ENCODE assay signal across 10 mouse cellular contexts in genomic region chr11:68623871-68624258, GRCm38 (mm10). TPM values are rescaled to one million over a fixed set of nuclear protein-coding genes. Genes with fewer than 3 reads are reported as not detected.
DNase-seq lines count a peak whose midpoint lies in the region; ATAC-seq and TF ChIP-seq lines count a peak whose summit lies in the region.
"Had no signal": no experiment of that assay in that cellular context is flagged by ENCODE, and none has a peak within 500 bp of the region (broad histone marks: within the 10 kb centered on the region; RNA-seq: fewer than 3 reads in every experiment).

No protein-coding gene starts in this region.

- H3K36me3 ChIP-seq in MEL (ENCODE audit: control insufficient read depth in 1 of 2, insufficient read depth in 2 of 2, low read length in 2 of 2): no peaks in the 10 kb centered on the region
- H3K36me3 ChIP-seq in hindbrain, embryonic 10.5 days: no peaks in the 10 kb centered on the region
- H3K36me3 ChIP-seq in liver, postnatal 0 days (replicated peaks; ENCODE audit: insufficient read depth, low read length): no peaks in the 10 kb centered on the region

- H3K27ac ChIP-seq in gastrocnemius, adult 2 months: no peak overlapping the region; the same call in 1 of the 2 replicates
- H3K27ac ChIP-seq in MEL (ENCODE audit: control insufficient read depth, low read depth, low read length): no peak overlapping the region
- H3K27ac ChIP-seq in hindbrain, embryonic 10.5 days: 0 out of 2 replicates have a peak overlapping the region, but pooled peaks have one; percentile 2
- no peak overlapping the region for H3K27ac ChIP-seq in liver, postnatal 0 days (ENCODE audit: low read depth)
- H3K27ac ChIP-seq: macrophage had no signal

- H3K9ac ChIP-seq in MEL (ENCODE audit: control insufficient read depth, low read depth, low read length, poor library complexity, severe bottlenecking): 0 out of 2 replicates have a peak overlapping the region, but pooled peaks have one; percentile 41
- no peak overlapping the region for H3K9ac ChIP-seq in liver, postnatal 0 days (replicated peaks)

- no peak for TF ChIP-seq CTCF in gastrocnemius, adult 2 months (IDR thresholded peaks at IDR 0.05)
- no peak for TF ChIP-seq CTCF in MEL (IDR thresholded peaks at IDR 0.05 in 2 of 3, conservative IDR thresholded peaks at IDR 0.05 in 1 of 3; ENCODE audit: control insufficient read depth in 1 of 3, insufficient read depth in 1 of 3, low read depth in 2 of 3, low read length in 3 of 3, poor library complexity in 1 of 3, severe bottlenecking in 1 of 3)
- TF ChIP-seq CTCF in liver, postnatal 0 days (IDR thresholded peaks at IDR 0.05; ENCODE audit: low read depth): no peak

- no peaks in the 10 kb centered on the region for H3K79me2 ChIP-seq in MEL (ENCODE audit: control insufficient read depth, insufficient read depth, low read length, poor library complexity)

- intact Hi-C loops in gastrocnemius, adult 2 months (cut with DNase I): no loop called here

- TF ChIP-seq RAD21 in MEL (IDR thresholded peaks at IDR 0.05; ENCODE audit: low read depth, low read length): no peak

- 7% methylated on average over 5 of the region's 5 CpGs for WGBS in hindbrain, embryonic 10.5 days
- 34% methylated on average over 5 of the region's 5 CpGs for WGBS in liver, postnatal 0 days (ENCODE audit: insufficient replicate concordance)

- no peak for TF ChIP-seq EP300 in MEL (IDR thresholded peaks at IDR 0.05; ENCODE audit: low read depth in 1 of 2, low read length in 2 of 2)
- TF ChIP-seq EP300 in liver, postnatal 0 days (IDR thresholded peaks at IDR 0.05; ENCODE audit: low read depth): no peak

- no peak for DNase-seq in gastrocnemius, adult 2 months
- DNase-seq in gastrocnemius, postnatal 4 days (ENCODE audit: low spot score in 2 of 2): no peak
- DNase-seq in MEL (ENCODE audit: low read depth, low spot score): no peak
- DNase-seq in hindbrain, embryonic 10.5 days (ENCODE audit: low spot score): no peak
- no peak for DNase-seq in liver, postnatal 0 days
- no peak for DNase-seq in layer of hippocampus, postnatal 14 days (ENCODE audit: low spot score in 2 of 2)
- no peak for DNase-seq in testis, postnatal 10 days (ENCODE audit: low spot score)

- H3K4me2 ChIP-seq in liver, postnatal 0 days (ENCODE audit: low read depth, low read length): peak overlapping the region; percentile 63

- no peaks in the 10 kb centered on the region for H3K4me1 ChIP-seq in MEL (ENCODE audit: control insufficient read depth in 1 of 2, insufficient read depth in 2 of 2, low read length in 2 of 2)
- peaks cover 16% of the 10 kb centered on the region for H3K4me1 ChIP-seq in hindbrain, embryonic 10.5 days (replicated peaks)
- peaks cover 6% of the 10 kb centered on the region; the same call in 1 of the 2 replicates for H3K4me1 ChIP-seq in liver, postnatal 0 days (ENCODE audit: insufficient read depth)

- peak overlapping the region; percentile 57 for H3K4me3 ChIP-seq in gastrocnemius, adult 2 months
- peak overlapping the region in 1 of 2 experiments; percentile 29; a peak in 1 of 4 replicates for H3K4me3 ChIP-seq in MEL (ENCODE audit: control insufficient read depth in 1 of 2, insufficient read depth in 1 of 2, low read depth in 2 of 2, low read length in 2 of 2)
- peak overlapping the region; percentile 44 for H3K4me3 ChIP-seq in hindbrain, embryonic 10.5 days
- H3K4me3 ChIP-seq in liver, postnatal 0 days (ENCODE audit: low read depth, low read length): no peak overlapping the region; the same call in 1 of the 2 replicates

- no peak for ATAC-seq in liver, postnatal 0 days
- ATAC-seq in CD4-positive, CD25-positive, alpha-beta regulatory T cell, adult 4 months: no peak

- peaks cover 4 to 6% of the 10 kb centered on the region in 2 experiments; a peak in 3 of 4 replicates for H3K27me3 ChIP-seq in MEL (ENCODE audit: control insufficient read depth in 1 of 2, insufficient read depth in 2 of 2, low read length in 2 of 2)
- H3K27me3 ChIP-seq in hindbrain, embryonic 10.5 days (ENCODE audit: insufficient read depth, poor library complexity, severe bottlenecking): peaks cover 8% of the 10 kb centered on the region; the same call in 1 of the 2 replicates
- no peaks in the 10 kb centered on the region for H3K27me3 ChIP-seq in liver, postnatal 0 days (ENCODE audit: insufficient read depth, low read length)

- H3K9me3 ChIP-seq in MEL (replicated peaks; ENCODE audit: insufficient read depth, low read length): no peaks in the 10 kb centered on the region
- no peaks in the 10 kb centered on the region for H3K9me3 ChIP-seq in hindbrain, embryonic 10.5 days
- no peaks in the 10 kb centered on the region for H3K9me3 ChIP-seq in liver, postnatal 0 days (ENCODE audit: low read length)

- TF ChIP-seq POLR2A in MEL (IDR thresholded peaks at IDR 0.05; ENCODE audit: control insufficient read depth in 1 of 2, insufficient read depth in 1 of 2, low read depth in 1 of 2, low read length in 2 of 2, poor library complexity in 1 of 2): no peak

TF ChIP-seq in MEL, 35 proteins besides CTCF, POLR2A, EP300 and RAD21:
- no peak for TF ChIP-seq HCFC1 (IDR thresholded peaks at IDR 0.05; ENCODE audit: low read depth, low read length)
- TF ChIP-seq GATA1 (IDR thresholded peaks at IDR 0.05; ENCODE audit: low read depth, low read length): no peak
- TF ChIP-seq TAL1 (IDR thresholded peaks at IDR 0.05; ENCODE audit: low read length): no peak
- TF ChIP-seq MAFK (IDR thresholded peaks at IDR 0.05; ENCODE audit: borderline replicate concordance, low read depth, low read length): no peak

RNA-seq across cellular contexts. Expression of gene Ccdc42, which starts 37.0 kb away (rescaled TPM):
- total RNA-seq in gastrocnemius, adult 2 months (2021): not detected
- not detected for total RNA-seq in gastrocnemius, postnatal 4 days (2021)
- not detected in 2 replicates for total RNA-seq in MEL (2012; rRNA removed)
- polyA plus RNA-seq in MEL (2012; ENCODE audit: insufficient read depth in 1 of 2, insufficient read length in 2 of 2, low read depth in 1 of 2, low replicate concordance in 2 of 2, missing spikeins in 1 of 2): not detected
- polyA plus RNA-seq in hindbrain, embryonic 10.5 days (2016; fragmentation: Nextera tagmentation; extraction: Ambion mirVana): 2.5 and 3.1 TPM in 2 replicates
- not detected in 2 replicates for polyA plus RNA-seq in liver, postnatal 0 days (2015; fragmentation: Nextera tagmentation; extraction: Ambion mirVana)
- 1 to 10 TPM in 1 of 2 experiments, under 1 TPM in 1; 0.57 to 1.8 TPM for total RNA-seq in layer of hippocampus, postnatal 14 days (2021)
- not detected for polyA plus RNA-seq in CD4-positive, CD25-positive, alpha-beta regulatory T cell, adult 4 months (2017; shearing (Covaris generic))
- total RNA-seq: adrenal gland, postnatal 25 days had no signal
- polyA plus RNA-seq: macrophage had no signal
